Mouse (Mus musculus) CH12.LX (cell line): ENCODE data around the gene Tbc1d25. TPM values are rescaled to one million over a fixed set of nuclear protein-coding genes. Genes with fewer than 3 reads are reported as not detected.

Experiments
- DNase-seq: peaks from one replicate; pipeline ENCODE4 v3.0.0-alpha.2; 2013; ENCODE audit errors: extremely low read depth
- H3K27ac ChIP-seq: 2 replicates; pipeline ENCODE4 v1.5.1; 2012; ENCODE audit warnings: low read depth, mild to moderate bottlenecking, control low read depth, moderate library complexity; ENCODE audit not compliant: insufficient read depth
- H3K27me3 ChIP-seq: replicated peaks from 2 replicates; pipeline ENCODE3; 2012; ENCODE audit warnings: inconsistent platforms
- H3K36me3 ChIP-seq, 2 experiments: replicated peaks in 1 of 2; 2 replicates each; pipeline versions ENCODE3 to v1.6.1; 2012; ENCODE audit warnings: inconsistent platforms in 1 of 2, low read length in 1 of 2, mild to moderate bottlenecking in 1 of 2, mixed read lengths in 1 of 2, moderate library complexity in 1 of 2; ENCODE audit not compliant: control insufficient read depth in 1 of 2, insufficient read depth in 1 of 2
- H3K4me1 ChIP-seq, 2 experiments: 2 replicates each; pipeline ENCODE4 v1.6.1; 2012; ENCODE audit warnings: inconsistent platforms in 1 of 2, moderate library complexity in 1 of 2; ENCODE audit not compliant: insufficient read depth in 2 of 2, control insufficient read depth in 1 of 2
- H3K4me2 ChIP-seq: 2 replicates; pipeline ENCODE4 v1.6.1; 2012; ENCODE audit warnings: low read depth, mild to moderate bottlenecking, control low read depth; ENCODE audit not compliant: poor library complexity, insufficient read depth, severe bottlenecking
- H3K4me3 ChIP-seq, 3 experiments: fragments of 150-350 bp in 1 of 3; sonication (generic) in 1 of 3; replicated peaks in 1 of 3; 2 replicates each; pipeline versions ENCODE3 to v1.5.1; 2011 to 2012; ENCODE audit warnings: low read depth in 2 of 3, low read length in 2 of 3, mild to moderate bottlenecking in 2 of 3, moderate library complexity in 2 of 3, control low read depth in 1 of 3, improper control_type of control experiment in 1 of 3, inconsistent platforms in 1 of 3, mixed read lengths in 1 of 3; ENCODE audit not compliant: poor library complexity in 1 of 3
- H3K79me2 ChIP-seq: replicated peaks from 2 replicates; pipeline ENCODE4 v1.6.1; 2012; ENCODE audit warnings: mild to moderate bottlenecking, moderate library complexity; ENCODE audit not compliant: control insufficient read depth, poor library complexity, insufficient read depth, severe bottlenecking; ENCODE audit errors: extremely low read depth
- H3K9ac ChIP-seq: 2 replicates; pipeline ENCODE4 v1.6.1; 2012; ENCODE audit warnings: low read depth, mild to moderate bottlenecking, control low read depth, moderate library complexity; ENCODE audit not compliant: insufficient read depth
- H3K9me3 ChIP-seq: replicated peaks from 2 replicates; pipeline ENCODE3; 2012; ENCODE audit warnings: low read length, inconsistent platforms, mixed read lengths
- CHD1 ChIP-seq: IDR thresholded peaks from 2 replicates; pipeline ENCODE4 v1.6.1; 2012; ENCODE audit warnings: low read depth, low read length, improper control_type of control experiment, inconsistent platforms
- CHD2 ChIP-seq: IDR thresholded peaks from 2 replicates; pipeline ENCODE4 v1.6.1; 2011; ENCODE audit warnings: low read length, improper control_type of control experiment
- CTCF ChIP-seq, 2 experiments: IDR thresholded peaks in 1 of 2; conservative IDR thresholded peaks in 1 of 2; 2 replicates each; pipeline ENCODE4 v1.5.1; 2011 to 2012; ENCODE audit warnings: low read depth in 2 of 2, low read length in 2 of 2, improper control_type of control experiment in 1 of 2, inconsistent platforms in 1 of 2, mild to moderate bottlenecking in 1 of 2, moderate library complexity in 1 of 2
- E2F4 ChIP-seq: IDR thresholded peaks from 2 replicates; pipeline ENCODE4 v1.6.1; 2011; ENCODE audit warnings: low read depth, low read length, improper control_type of control experiment; ENCODE audit not compliant: insufficient replicate concordance
- ELF1 ChIP-seq: IDR thresholded peaks from 2 replicates; pipeline ENCODE4 v1.6.1; 2014; ENCODE audit warnings: low read depth, mild to moderate bottlenecking, inconsistent platforms, low read length, improper control_type of control experiment
- EP300 ChIP-seq: IDR thresholded peaks from 2 replicates; pipeline ENCODE4 v1.6.1; 2011; ENCODE audit warnings: low read length, improper control_type of control experiment
- ETS1 ChIP-seq: conservative IDR thresholded peaks from 2 replicates; pipeline ENCODE4 v1.6.1; 2012; ENCODE audit warnings: low read depth, mild to moderate bottlenecking, inconsistent platforms, low read length, improper control_type of control experiment, moderate library complexity
- GABPA ChIP-seq: IDR thresholded peaks from 2 replicates; pipeline ENCODE4 v1.6.1; 2012; ENCODE audit warnings: low read depth, low read length, improper control_type of control experiment, inconsistent platforms; ENCODE audit not compliant: insufficient replicate concordance
- IRF4 ChIP-seq: IDR thresholded peaks from 2 replicates; pipeline ENCODE4 v1.6.1; 2014; ENCODE audit warnings: low read depth, mild to moderate bottlenecking, inconsistent platforms, low read length, improper control_type of control experiment
- JUN ChIP-seq: IDR thresholded peaks from 2 replicates; pipeline ENCODE4 v1.6.1; 2011; ENCODE audit warnings: low read depth, mild to moderate bottlenecking, low read length, improper control_type of control experiment, moderate library complexity; ENCODE audit not compliant: insufficient read depth
- MAX ChIP-seq: IDR thresholded peaks from 2 replicates; pipeline ENCODE4 v1.6.1; 2011; ENCODE audit warnings: low read length, improper control_type of control experiment
- MAZ ChIP-seq: IDR thresholded peaks from 2 replicates; pipeline ENCODE4 v1.6.1; 2012; ENCODE audit warnings: low read depth, mild to moderate bottlenecking, inconsistent platforms, low read length, improper control_type of control experiment, moderate library complexity
- MYC ChIP-seq: IDR thresholded peaks from 2 replicates; pipeline ENCODE4 v1.6.1; 2011; ENCODE audit warnings: low read depth, mild to moderate bottlenecking, improper control_type of control experiment, low read length
- NELFE ChIP-seq: IDR thresholded peaks from 2 replicates; pipeline ENCODE4 v1.6.1; 2011; ENCODE audit warnings: low read depth, low read length, improper control_type of control experiment
- POLR2AphosphoS2 ChIP-seq: IDR thresholded peaks from 2 replicates; pipeline ENCODE4 v1.6.1; 2011; ENCODE audit warnings: low read depth, low read length, improper control_type of control experiment
- SMC3 ChIP-seq: IDR thresholded peaks from 2 replicates; pipeline ENCODE4 v1.6.1; 2011; ENCODE audit warnings: low read depth, low read length, improper control_type of control experiment
- TBP ChIP-seq: conservative IDR thresholded peaks from 2 replicates; pipeline ENCODE4 v1.6.1; 2011; ENCODE audit warnings: low read depth, low read length, improper control_type of control experiment
- TCF12 ChIP-seq: IDR thresholded peaks from 2 replicates; pipeline ENCODE4 v1.6.1; 2014; ENCODE audit warnings: low read depth, mild to moderate bottlenecking, inconsistent platforms, low read length, improper control_type of control experiment
- UBTF ChIP-seq: IDR thresholded peaks from 2 replicates; pipeline ENCODE4 v1.6.1; 2012; ENCODE audit warnings: low read depth, mild to moderate bottlenecking, inconsistent platforms, low read length, improper control_type of control experiment, moderate library complexity
- USF2 ChIP-seq: conservative IDR thresholded peaks from 2 replicates; pipeline ENCODE4 v1.6.1; 2011; ENCODE audit warnings: low read depth, low read length, improper control_type of control experiment
- ZC3H11A ChIP-seq: IDR thresholded peaks from 2 replicates; pipeline ENCODE4 v1.6.1; 2012; ENCODE audit warnings: low read depth, mild to moderate bottlenecking, inconsistent platforms, low read length, improper control_type of control experiment
- ZNF384 ChIP-seq: IDR thresholded peaks from 2 replicates; pipeline ENCODE4 v1.6.1; 2012; ENCODE audit warnings: low read depth, low read length, improper control_type of control experiment, inconsistent platforms
- dilution Hi-C: fragments of 300-500 bp; cut with MboI; formaldehyde crosslinking; loops from 2 replicates; pipeline ENCODE4 v1.14.3; 2020; ENCODE audit warnings: low sequenced_read_pairs; ENCODE audit not compliant: extremely low pct_unique_long_range_greater_than_20kb, extremely low pct_ligation_motif_present
- in situ Hi-C: fragments of 300-500 bp; cut with MboI; formaldehyde crosslinking; loops from 3 replicates; pipeline ENCODE4 v1.14.3; 2019; ENCODE audit warnings: low sequenced_read_pairs, low pct_ligation_motif_present, low pct_unique_long_range_greater_than_20kb, mixed read lengths
- polyA plus RNA-seq: library from polyadenylated mRNA; unstranded; fragments of >175 nt; gene quantifications from 2 replicates; pipeline ENCODE4 v1.2.1, GENCODE M21; 2012; ENCODE audit warnings: low read depth; ENCODE audit not compliant: insufficient read length
- total RNA-seq, 2 experiments: library from RNA; depleted of rRNA; stranded (reverse); fragments of 300-350 nt in 1 of 2; fragments of >200 nt in 1 of 2; gene quantifications; 2 replicates each; pipeline ENCODE4 v1.2.3; 2012 to 2014

The Tbc1d25 gene
- total and polyA plus RNA-seq, 3 experiments = 2.4 to 10.2 (median 6.0) TPM

GRCm38 (mm10) chrX:8222296-8222677, 46.3 kb upstream of the Tbc1d25 start:
- Histone ChIP-seq H3K9ac (no peak overlapping the region), H3K79me2 (no peaks in the 10 kb centered on the region), H3K27me3 (no peaks in the 10 kb centered on the region), H3K9me3 (no peaks in the 10 kb centered on the region), H3K4me3 (no peak overlapping the region), H3K4me1 (peaks cover 0 to 10% of the 10 kb centered on the region in 2 experiments), H3K27ac (no peak overlapping the region), H3K36me3 (no peaks in the 10 kb centered on the region), H3K4me2 (no peak overlapping the region)
- TF ChIP-seq SMC3 (no peak), IRF4 (no peak), ELF1 (no peak), POLR2AphosphoS2 (no peak)
- no peak for DNase-seq
- in situ Hi-C loops = no loop called here
- dilution Hi-C loops = no loop called here

GRCm38 (mm10) chrX:8219651-8220050, 43.7 kb upstream of the Tbc1d25 start:
- peaks cover 0 to 10% of the 10 kb centered on the region in 2 experiments for H3K4me1 ChIP-seq
- peak overlapping the region; percentile 50 for H3K4me2 ChIP-seq
- H3K27me3 ChIP-seq = no peaks in the 10 kb centered on the region
- no peaks in the 10 kb centered on the region for H3K9me3 ChIP-seq
- dilution Hi-C loops = no loop called here
- in situ Hi-C loops = no loop called here
- peak overlapping the region; percentile 78 for H3K27ac ChIP-seq
- H3K36me3 ChIP-seq = no peaks in the 10 kb centered on the region
- no peak overlapping the region for H3K4me3 ChIP-seq
- H3K9ac ChIP-seq = no peak overlapping the region
- H3K79me2 ChIP-seq = no peaks in the 10 kb centered on the region
- TF ChIP-seq ZNF384 (no peak), CHD1 (no peak), POLR2AphosphoS2 (no peak), CTCF (conservative IDR thresholded peaks at IDR 0.05 in 1 of 2, IDR thresholded peaks at IDR 0.05 in 1 of 2; ENCODE audit: low read depth in 2 of 2, low read length in 2 of 2) (no peak), USF2 (no peak), MYC (no peak), SMC3 (no peak)
- no peak for DNase-seq

GRCm38 (mm10) chrX:8218114-8218513, 42.1 kb upstream of the Tbc1d25 start:
- in situ Hi-C loops = no loop called here
- Histone ChIP-seq H3K9me3 (no peaks in the 10 kb centered on the region), H3K27ac (no peak overlapping the region), H3K9ac (no peak overlapping the region), H3K27me3 (no peaks in the 10 kb centered on the region), H3K4me1 (peaks cover 0 to 10% of the 10 kb centered on the region in 2 experiments; a peak in 3 of 4 replicates), H3K36me3 (no peaks in the 10 kb centered on the region), H3K4me3 (no peak overlapping the region), H3K4me2 (no peak overlapping the region), H3K79me2 (no peaks in the 10 kb centered on the region)
- DNase-seq = no peak
- TF ChIP-seq MAX = no peak
- TF ChIP-seq ETS1 = no peak
- TF ChIP-seq MYC = no peak
- no peak for TF ChIP-seq USF2
- no peak for TF ChIP-seq TCF12
- TF ChIP-seq JUN = no peak
- no peak for TF ChIP-seq EP300
- TF ChIP-seq MAZ = no peak
- no peak for TF ChIP-seq ZC3H11A
- no peak for TF ChIP-seq GABPA
- no peak for TF ChIP-seq CHD2
- no peak for TF ChIP-seq UBTF
- no peak for TF ChIP-seq ELF1
- TF ChIP-seq NELFE = no peak
- no peak for TF ChIP-seq TBP
- no peak for TF ChIP-seq E2F4
- dilution Hi-C loops = no loop called here
